Mouse (Mus musculus) midbrain, postnatal 0 days (tissue): ENCODE data around the gene Gm156. TPM values are rescaled to one million over a fixed set of nuclear protein-coding genes. Genes with fewer than 3 reads are reported as not detected.

Experiments used
- ATAC-seq: fragments of 200-750 bp; cut with Nextera tagmentation; 2 replicates; pipeline ENCODE4 v1.8.0; 2017; ENCODE audit warnings: moderate number of reproducible peaks, mild to moderate bottlenecking, moderate TSS enrichment, moderate library complexity; ENCODE audit not compliant: low FRiP score
- DNase-seq: peaks from one replicate; pipeline ENCODE4 v3.0.0-alpha.2; 2015; ENCODE audit warnings: low spot score
- H3K27ac ChIP-seq: fragments of 300-500 bp; sonication (generic); 2 replicates; pipeline ENCODE4 v1.5.1; 2014; ENCODE audit warnings: low read depth, mild to moderate bottlenecking, low read length, mixed read lengths
- H3K27me3 ChIP-seq: fragments of 300-500 bp; sonication (generic); 2 replicates; pipeline ENCODE4 v1.6.1; 2014; ENCODE audit warnings: low read length, control low read depth, mixed read lengths; ENCODE audit not compliant: insufficient read depth
- H3K36me3 ChIP-seq: fragments of 300-500 bp; sonication (generic); 2 replicates; pipeline ENCODE4 v1.6.1; 2014; ENCODE audit warnings: low read length, control low read depth, mixed read lengths; ENCODE audit not compliant: insufficient read depth
- H3K4me1 ChIP-seq: fragments of 300-500 bp; sonication (generic); 2 replicates; pipeline ENCODE4 v1.6.1; 2014; ENCODE audit warnings: mild to moderate bottlenecking, control low read depth, antibody characterized with exemption, low read length, mixed read lengths; ENCODE audit not compliant: insufficient read depth
- H3K4me2 ChIP-seq: fragments of 300-500 bp; sonication (generic); 2 replicates; pipeline ENCODE4 v1.6.1; 2014; ENCODE audit warnings: low read depth, mild to moderate bottlenecking, low read length, mixed read lengths; ENCODE audit not compliant: poor library complexity, severe bottlenecking
- H3K4me3 ChIP-seq: fragments of 300-500 bp; sonication (generic); 2 replicates; pipeline ENCODE4 v1.5.1; 2014; ENCODE audit warnings: low read depth, mild to moderate bottlenecking, low read length, moderate library complexity
- H3K9ac ChIP-seq: fragments of 300-500 bp; sonication (generic); replicated peaks from 2 replicates; pipeline ENCODE4 v1.6.1; 2014; ENCODE audit warnings: mild to moderate bottlenecking, low read length, moderate library complexity, mixed read lengths; ENCODE audit not compliant: poor library complexity, severe bottlenecking
- H3K9me3 ChIP-seq: fragments of 300-500 bp; sonication (generic); 2 replicates; pipeline ENCODE4 v1.6.1; 2016; ENCODE audit warnings: low read length, control low read depth
- CTCF ChIP-seq: IDR thresholded peaks from 2 replicates; pipeline ENCODE4 v1.5.1; 2016; ENCODE audit warnings: antibody characterized with exemption, mild to moderate bottlenecking
- WGBS: fragments of 180-500 bp; shearing (Covaris S2); extraction: QIAGEN DNeasy Blood & Tissue Kit; methylation state at CpG from one replicate; pipeline ENCODE4 v1.1.7; 2014; 5-methylcytosine and 5-hydroxymethylcytosine counted together
- polyA plus RNA-seq: library from polyadenylated mRNA; unstranded; fragments of >200 nt; fragmentation: Nextera tagmentation; extraction: Ambion mirVana; gene quantifications from 2 replicates; pipeline ENCODE4 v1.2.1, GENCODE M21; 2015
- total RNA-seq: library from RNA; depleted of rRNA; stranded (reverse); fragments of >200 nt; gene quantifications from 2 replicates; pipeline ENCODE4 v1.2.3, GENCODE M21; 2014

The Gm156 gene
- total and polyA plus RNA-seq, 2 experiments from 2014 or later: not detected

- DNase-seq: no peak
- no peak for TF ChIP-seq CTCF
- Histone ChIP-seq H3K9me3 (peaks cover 7% of the 10 kb centered on the region; the same call in 1 of the 2 replicates), H3K4me3 (no peak overlapping the region), H3K4me1 (no peaks in the 10 kb centered on the region), H3K4me2 (no peak overlapping the region), H3K27ac (no peak overlapping the region), H3K27me3 (no peaks in the 10 kb centered on the region), H3K9ac (no peak overlapping the region), H3K36me3 (no peaks in the 10 kb centered on the region)
- 77% methylated on average over 3 of the region's 3 CpGs for WGBS
- ATAC-seq: no peak
Observed at GRCm38 (mm10) chr6:129746151-129746550, 37.9 kb downstream of the Gm156 start.

- 65% methylated on average over 2 of the region's 2 CpGs for WGBS
Observed at GRCm38 (mm10) chr6:129740069-129740721, 43.9 kb downstream of the Gm156 start, which contains the start of gene Klri2. Gene Klri2, minus strand, starts transcription at chr6:129740484.

GRCm38 (mm10) chr6:129736414-129736813 lies 47.7 kb downstream of the Gm156 start:
- Histone ChIP-seq H3K4me3 (no peak overlapping the region), H3K27ac (no peak overlapping the region), H3K27me3 (no peaks in the 10 kb centered on the region), H3K9me3 (no peaks in the 10 kb centered on the region), H3K4me2 (no peak overlapping the region), H3K36me3 (no peaks in the 10 kb centered on the region), H3K4me1 (no peaks in the 10 kb centered on the region), H3K9ac (no peak overlapping the region)
- no peak for TF ChIP-seq CTCF
- ATAC-seq (no peak), DNase-seq (no peak)

More at GRCm38 (mm10) chr6:129740069-129740721, 43.9 kb downstream of the Gm156 start, which contains the start of gene Klri2:
- no peaks in the 10 kb centered on the region for H3K27me3 ChIP-seq
- no peak within 1 kb of the TSS for H3K27ac ChIP-seq
- no peaks in the 10 kb centered on the region for H3K4me1 ChIP-seq
- TF ChIP-seq CTCF: no peak
- DNase-seq: no peak
- H3K9ac ChIP-seq: no peak within 1 kb of the TSS
- ATAC-seq: no peak
- no peak within 1 kb of the TSS for H3K4me3 ChIP-seq
- peaks cover 7% of the 10 kb centered on the region; the same call in 1 of the 2 replicates for H3K9me3 ChIP-seq
- H3K36me3 ChIP-seq: no peaks in the 10 kb centered on the region
- H3K4me2 ChIP-seq: no peak within 1 kb of the TSS

GRCm38 (mm10) chr6:129727237-129727636 lies 56.8 kb downstream of the Gm156 start:
- Histone ChIP-seq H3K27me3 (no peaks in the 10 kb centered on the region), H3K4me3 (no peak overlapping the region), H3K36me3 (no peaks in the 10 kb centered on the region), H3K9me3 (no peaks in the 10 kb centered on the region), H3K27ac (no peak overlapping the region), H3K4me1 (no peaks in the 10 kb centered on the region), H3K4me2 (no peak overlapping the region), H3K9ac (no peak overlapping the region)
- ATAC-seq (no peak), DNase-seq (no peak)
- no peak for TF ChIP-seq CTCF
- 86% methylated on average over 1 of the region's 1 CpGs for WGBS

- Histone ChIP-seq H3K4me1 (no peaks in the 10 kb centered on the region), H3K27ac (no peak overlapping the region), H3K4me2 (no peak overlapping the region), H3K36me3 (no peaks in the 10 kb centered on the region), H3K9ac (no peak overlapping the region), H3K9me3 (no peaks in the 10 kb centered on the region), H3K27me3 (no peaks in the 10 kb centered on the region), H3K4me3 (no peak overlapping the region)
- WGBS: 57% methylated on average over 1 of the region's 1 CpGs
- DNase-seq (no peak), ATAC-seq (no peak)
- no peak for TF ChIP-seq CTCF
Observed at GRCm38 (mm10) chr6:129721390-129721789, 62.7 kb downstream of the Gm156 start.

GRCm38 (mm10) chr6:129720487-129720886 lies 63.6 kb downstream of the Gm156 start:
- Histone ChIP-seq H3K27me3 (no peaks in the 10 kb centered on the region), H3K4me2 (no peak overlapping the region), H3K9me3 (no peaks in the 10 kb centered on the region), H3K27ac (no peak overlapping the region), H3K9ac (no peak overlapping the region), H3K36me3 (no peaks in the 10 kb centered on the region), H3K4me3 (no peak overlapping the region), H3K4me1 (no peaks in the 10 kb centered on the region)
- no peak for DNase-seq
- WGBS: 24% methylated on average over 3 of the region's 3 CpGs
- no peak for TF ChIP-seq CTCF
- no peak for ATAC-seq
